Mouse (Mus musculus) hindbrain, embryonic 16.5 days (tissue): ENCODE measurements at regions not wholly inside any gene's neighbourhood (a gene's known extent, or its start where the extent isn't known, plus 50 kb on each side); places are given as distances from the start of the nearest gene placed in this dataset.
A peak's percentile ranks its signal among the peaks of the same experiment; 100 is the strongest.
"Not testable (repeated sequence)": the region's sequence is repeated elsewhere in the genome, so short reads cannot be mapped to it uniquely, and the experiment has no call there.

Experiments used
- ATAC-seq: fragments of 200-750 bp; cut with Nextera tagmentation; 2 replicates; pipeline ENCODE4 v1.8.0; 2017; ENCODE audit warnings: moderate TSS enrichment, moderate library complexity
- H3K27ac ChIP-seq: fragments of 300-500 bp; sonication (generic); 2 replicates; pipeline ENCODE4 v1.5.1; 2014; ENCODE audit warnings: low read depth, mild to moderate bottlenecking, control low read depth, low read length, moderate library complexity
- H3K27me3 ChIP-seq: fragments of 300-500 bp; sonication (generic); replicated peaks from 2 replicates; pipeline ENCODE4 v1.6.1; 2014; ENCODE audit warnings: low read length; ENCODE audit not compliant: control insufficient read depth, insufficient read depth
- H3K36me3 ChIP-seq: fragments of 300-500 bp; sonication (generic); 2 replicates; pipeline ENCODE4 v1.6.1; 2014; ENCODE audit warnings: mild to moderate bottlenecking, low read length, moderate library complexity, mixed read lengths; ENCODE audit not compliant: control insufficient read depth, insufficient read depth
- H3K4me1 ChIP-seq: fragments of 300-500 bp; sonication (generic); 2 replicates; pipeline ENCODE4 v1.6.1; 2014; ENCODE audit warnings: low read depth, low read length; ENCODE audit not compliant: control insufficient read depth, insufficient read depth
- H3K4me2 ChIP-seq: fragments of 300-500 bp; sonication (generic); 2 replicates; pipeline ENCODE4 v1.6.1; 2014; ENCODE audit warnings: mild to moderate bottlenecking, low read length, control low read depth, moderate library complexity
- H3K4me3 ChIP-seq: fragments of 300-500 bp; sonication (generic); 2 replicates; pipeline ENCODE4 v1.5.1; 2014; ENCODE audit warnings: mild to moderate bottlenecking, low read length, control low read depth, moderate library complexity
- H3K9ac ChIP-seq: fragments of 300-500 bp; sonication (generic); 2 replicates; pipeline ENCODE4 v1.6.1; 2014; ENCODE audit warnings: low read depth, mild to moderate bottlenecking, control low read depth, low read length, moderate library complexity
- H3K9me3 ChIP-seq: fragments of 300-500 bp; sonication (generic); 2 replicates; pipeline ENCODE4 v1.6.1; 2014; ENCODE audit warnings: mild to moderate bottlenecking, low read length, moderate library complexity; ENCODE audit not compliant: control insufficient read depth
- WGBS: fragments of 180-500 bp; shearing (Covaris S2); extraction: QIAGEN DNeasy Blood & Tissue Kit; methylation state at CpG from one replicate; pipeline ENCODE4 v1.1.7; 2014; 5-methylcytosine and 5-hydroxymethylcytosine counted together

- Histone ChIP-seq H3K4me1 (peaks cover 5% of the 10 kb centered on the region), H3K9ac (no peak overlapping the region), H3K27ac (no peak overlapping the region), H3K36me3 (no peaks in the 10 kb centered on the region), H3K9me3 (no peaks in the 10 kb centered on the region), H3K27me3 (no peaks in the 10 kb centered on the region), H3K4me3 (no peak overlapping the region), H3K4me2 (no peak overlapping the region)
- ATAC-seq = no peak
- 94% methylated on average over 2 of the region's 2 CpGs for WGBS
Observed at GRCm38 (mm10) chr19:49294980-49295379, 1089.2 kb downstream of the Sorcs3 start.

- H3K27me3 ChIP-seq = no peaks in the 10 kb centered on the region
- no peak overlapping the region for H3K4me3 ChIP-seq
- whole genome bisulfite sequencing = 20% methylated on average over 10 of the region's 10 CpGs
- H3K4me1 ChIP-seq = peaks cover 7% of the 10 kb centered on the region
- H3K9ac ChIP-seq = no peak overlapping the region
- peak overlapping the region; percentile 27 for H3K4me2 ChIP-seq
- no peak overlapping the region for H3K27ac ChIP-seq
- H3K36me3 ChIP-seq = no peaks in the 10 kb centered on the region
- peak; percentile 81 for ATAC-seq
- H3K9me3 ChIP-seq = no peaks in the 10 kb centered on the region
Observed at GRCm38 (mm10) chr19:49299351-49300271, 1093.8 kb downstream of the Sorcs3 start.

DNA sequence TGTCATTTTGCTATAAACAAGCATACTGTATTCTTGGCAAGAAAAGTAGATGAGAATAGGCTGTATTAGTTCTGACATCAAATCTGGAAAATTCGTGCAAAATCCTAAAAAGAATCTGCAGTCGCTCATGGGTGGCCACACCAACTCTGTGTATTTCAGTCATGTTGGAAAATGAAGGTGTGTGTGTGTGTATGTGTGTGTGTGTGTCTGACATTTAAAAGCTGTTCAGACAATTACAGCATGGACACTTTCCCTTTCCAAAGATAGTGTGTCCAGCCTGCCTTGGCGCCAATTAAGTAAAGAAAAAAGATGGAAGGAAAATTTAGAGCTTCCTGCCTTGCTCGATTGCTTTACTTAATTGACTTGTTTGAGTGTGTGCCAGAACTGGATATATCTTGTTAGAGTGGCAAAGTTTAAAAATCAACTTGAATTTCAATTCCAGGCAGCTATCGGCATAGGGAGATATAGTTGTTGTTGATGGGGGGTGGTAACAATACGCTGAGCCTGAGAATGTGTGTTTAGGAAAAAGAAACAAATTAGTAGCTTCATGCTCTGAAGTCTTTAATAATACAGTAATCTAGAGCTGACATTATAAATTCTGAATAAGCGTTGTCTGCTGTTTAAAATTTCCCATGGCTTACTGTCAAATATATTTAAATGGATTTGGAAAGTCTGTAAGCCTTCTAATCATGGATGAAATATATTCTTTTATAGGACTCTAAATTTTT lies 1095.7 kb downstream of the Sorcs3 start:
- Histone ChIP-seq H3K9ac (no peak overlapping the region), H3K36me3 (no peaks in the 10 kb centered on the region), H3K27ac (no peak overlapping the region), H3K4me2 (no peak overlapping the region), H3K4me3 (no peak overlapping the region), H3K9me3 (no peaks in the 10 kb centered on the region), H3K27me3 (no peaks in the 10 kb centered on the region), H3K4me1 (peaks cover 7% of the 10 kb centered on the region)
- 65% methylated on average over 7 of the region's 7 CpGs for WGBS
- no peak for ATAC-seq

DNA sequence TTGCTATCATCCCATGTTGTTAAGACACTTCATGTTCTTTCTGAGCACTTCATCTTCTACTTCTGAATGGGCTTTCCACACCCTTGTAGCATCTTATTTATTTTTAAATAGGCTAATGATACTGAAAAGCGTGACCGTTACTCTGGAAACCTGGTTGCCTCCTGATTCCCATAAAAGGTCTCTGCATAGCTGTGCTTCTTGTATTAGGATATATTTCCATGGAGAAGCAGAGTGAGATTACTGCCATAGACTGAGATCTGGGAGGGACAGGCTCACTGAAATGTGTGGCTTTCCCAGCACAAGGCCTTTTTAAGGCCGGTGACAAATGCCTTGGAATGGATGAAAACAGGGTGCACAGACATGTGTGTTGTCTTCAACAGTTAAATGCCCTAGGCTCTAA lies 1100.0 kb downstream of the Sorcs3 start:
- Histone ChIP-seq H3K27me3 (no peaks in the 10 kb centered on the region), H3K9me3 (no peaks in the 10 kb centered on the region), H3K27ac (no peak overlapping the region), H3K9ac (no peak overlapping the region), H3K4me2 (no peak overlapping the region), H3K4me3 (no peak overlapping the region), H3K4me1 (no peaks in the 10 kb centered on the region), H3K36me3 (no peaks in the 10 kb centered on the region)
- no peak for ATAC-seq
- WGBS = 50% methylated on average over 3 of the region's 3 CpGs

DNA sequence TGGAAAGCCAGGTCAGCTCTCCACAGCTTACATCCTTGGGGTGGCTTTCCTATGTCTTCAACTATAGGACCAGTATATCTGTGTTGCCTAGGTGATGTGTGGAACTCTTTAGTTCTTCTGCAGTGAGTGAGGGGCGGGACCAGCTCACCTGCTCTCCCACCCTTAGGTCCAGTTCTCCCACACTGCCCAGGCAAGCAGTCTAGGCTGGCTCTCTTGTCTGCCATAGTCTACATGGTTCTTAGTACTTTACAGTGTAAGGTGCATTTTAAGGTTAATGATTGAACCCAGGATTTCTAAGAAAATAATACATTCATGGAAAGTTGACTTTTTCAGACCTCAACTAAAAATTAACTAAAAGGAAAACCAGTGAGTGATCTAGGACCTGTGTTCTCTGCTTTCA lies 1108.4 kb downstream of the Sorcs3 start:
- no peaks in the 10 kb centered on the region for H3K36me3 ChIP-seq
- no peak overlapping the region for H3K4me3 ChIP-seq
- no peaks in the 10 kb centered on the region for H3K9me3 ChIP-seq
- H3K9ac ChIP-seq = no peak overlapping the region
- H3K4me2 ChIP-seq = no peak overlapping the region
- no peaks in the 10 kb centered on the region for H3K4me1 ChIP-seq
- H3K27me3 ChIP-seq = no peaks in the 10 kb centered on the region
- 86% methylated on average over 1 of the region's 1 CpGs for WGBS
- ATAC-seq = no peak
- H3K27ac ChIP-seq = no peak overlapping the region

GRCm38 (mm10) chr19:49359642-49360041 lies 1153.8 kb downstream of the Sorcs3 start:
- 84% methylated on average over 3 of the region's 3 CpGs for WGBS
- Histone ChIP-seq H3K9me3 (no peaks in the 10 kb centered on the region), H3K36me3 (no peaks in the 10 kb centered on the region), H3K27ac (no peak overlapping the region), H3K4me3 (no peak overlapping the region), H3K9ac (no peak overlapping the region), H3K27me3 (no peaks in the 10 kb centered on the region), H3K4me1 (no peaks in the 10 kb centered on the region), H3K4me2 (no peak overlapping the region)
- ATAC-seq = no peak

- Histone ChIP-seq H3K36me3 (no peaks in the 10 kb centered on the region), H3K9me3 (no peaks in the 10 kb centered on the region), H3K4me2 (no peak overlapping the region), H3K27ac (no peak overlapping the region), H3K27me3 (no peaks in the 10 kb centered on the region), H3K4me3 (no peak overlapping the region), H3K4me1 (no peaks in the 10 kb centered on the region), H3K9ac (no peak overlapping the region)
- ATAC-seq = no peak
- 86% methylated on average over 5 of the region's 5 CpGs for WGBS
Observed at GRCm38 (mm10) chr19:49360715-49361114, 1154.9 kb downstream of the Sorcs3 start.

- H3K4me1 ChIP-seq, H3K4me2 ChIP-seq, H3K4me3 ChIP-seq, H3K36me3 ChIP-seq, H3K27me3 ChIP-seq, ATAC-seq, H3K27ac ChIP-seq, H3K9ac ChIP-seq, H3K9me3 ChIP-seq: not testable (repeated sequence)
- 69% methylated on average over 10 of the region's 11 CpGs for WGBS
Observed at GRCm38 (mm10) chr19:49361116-49361515, 1155.3 kb downstream of the Sorcs3 start.

GRCm38 (mm10) chr19:49372921-49373320 lies 1167.1 kb downstream of the Sorcs3 start:
- H3K9ac ChIP-seq = no peak overlapping the region
- H3K4me3 ChIP-seq = no peak overlapping the region
- 70% methylated on average over 1 of the region's 1 CpGs for whole genome bisulfite sequencing
- H3K36me3 ChIP-seq = no peaks in the 10 kb centered on the region
- no peak overlapping the region for H3K27ac ChIP-seq
- no peaks in the 10 kb centered on the region for H3K9me3 ChIP-seq
- no peaks in the 10 kb centered on the region for H3K4me1 ChIP-seq
- ATAC-seq = no peak
- no peaks in the 10 kb centered on the region for H3K27me3 ChIP-seq
- H3K4me2 ChIP-seq = no peak overlapping the region
